Mouse (Mus musculus) adrenal gland, adult (tissue): ENCODE measurements around the gene Rb1.

Experiments
- DNase-seq, 2 experiments: peaks; one replicate each; pipeline ENCODE4 v3.0.0; 2022 to 2023; ENCODE audit warnings: low spot score in 1 of 2; ENCODE audit not compliant: inconsistent age in 2 of 2

The Rb1 gene

DNA sequence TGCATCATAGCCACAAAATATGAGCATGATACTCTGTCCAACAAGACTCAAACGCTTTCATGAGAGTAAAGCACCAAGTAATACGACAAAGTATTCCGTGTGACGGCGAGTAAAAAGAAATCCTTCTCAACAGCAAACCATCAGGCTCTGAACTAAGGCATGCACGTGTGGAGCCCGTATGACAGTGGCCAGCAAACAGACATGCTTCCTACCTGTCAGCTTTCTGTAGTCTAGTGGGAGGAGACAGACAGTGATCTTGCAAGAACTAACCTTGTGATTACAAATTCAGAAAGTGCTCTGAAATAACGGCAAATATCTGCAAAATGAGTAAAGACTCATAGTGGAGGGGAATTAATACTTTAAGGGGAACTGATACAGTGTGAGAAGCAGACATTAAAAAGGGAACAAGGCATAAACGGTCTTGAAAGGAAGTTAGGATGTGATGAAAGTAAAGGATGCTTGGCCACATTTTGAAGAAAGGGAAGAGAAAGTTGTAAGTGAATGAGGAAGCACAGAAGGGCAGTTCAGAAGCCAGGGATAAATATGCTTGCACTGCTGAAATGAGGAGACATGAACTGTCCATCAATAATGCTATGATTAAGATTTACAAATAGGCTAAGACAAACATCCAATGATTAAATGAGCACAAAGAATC, 103.2 kb downstream of the Rb1 start:
- no peak for DNase-seq

DNA sequence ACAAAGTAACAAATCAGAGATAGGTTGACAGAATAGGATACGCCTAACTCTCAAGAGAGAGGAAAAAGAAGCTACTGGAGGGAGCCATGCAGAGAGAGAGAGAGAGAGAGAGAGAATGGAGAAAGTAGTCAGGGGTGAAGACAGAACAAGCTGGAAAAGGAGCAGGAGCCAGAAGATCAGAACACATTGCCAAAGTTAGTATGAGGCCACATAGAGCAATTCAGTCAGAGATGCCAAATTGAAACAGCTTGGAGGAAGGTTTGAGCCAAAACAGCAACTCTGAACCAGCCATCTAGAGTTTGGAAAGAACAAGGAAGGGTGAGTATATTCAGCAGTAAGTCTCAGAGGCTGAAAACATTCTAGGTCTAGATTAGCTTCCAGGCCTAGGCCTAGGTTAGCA, 108.6 kb downstream of the Rb1 start:
- DNase-seq = no peak

DNA sequence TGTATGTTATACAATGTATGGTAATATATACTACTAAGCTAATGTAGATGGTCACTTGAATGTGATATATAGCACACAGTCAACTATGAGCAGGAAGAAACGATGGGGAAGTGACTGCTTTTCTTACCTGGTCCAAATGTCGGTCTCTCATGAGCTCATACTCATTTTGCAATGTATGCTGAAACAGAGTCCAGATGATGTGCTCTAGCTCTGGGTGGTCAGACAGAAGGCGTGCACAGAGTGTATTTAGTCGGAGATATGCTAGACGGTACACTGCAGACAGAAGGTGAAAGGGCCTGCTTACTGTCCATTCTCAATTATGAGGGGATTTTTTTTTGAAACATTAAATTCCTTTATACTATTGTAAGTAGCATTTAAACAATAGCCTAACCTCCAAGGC, 114.1 kb downstream of the Rb1 start:
- DNase-seq = no peak

DNA sequence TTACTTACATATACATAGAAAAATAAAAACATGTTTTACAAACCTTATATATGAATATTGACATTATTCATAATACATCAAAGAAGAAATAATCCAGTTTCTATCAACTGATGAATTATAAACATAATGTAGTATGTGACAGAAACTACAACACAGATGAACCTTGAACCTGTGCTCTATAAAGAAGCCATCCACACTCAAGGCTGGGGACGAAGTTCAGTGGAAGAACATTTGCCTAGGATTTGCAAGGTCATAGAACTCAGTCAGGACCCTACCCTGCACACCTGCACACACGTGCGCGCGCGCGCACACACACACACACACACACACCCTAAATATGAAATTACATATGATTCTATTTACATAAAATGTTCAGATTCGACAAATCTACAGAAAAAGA, 115.4 kb downstream of the Rb1 start:
- no peak for DNase-seq

DNA sequence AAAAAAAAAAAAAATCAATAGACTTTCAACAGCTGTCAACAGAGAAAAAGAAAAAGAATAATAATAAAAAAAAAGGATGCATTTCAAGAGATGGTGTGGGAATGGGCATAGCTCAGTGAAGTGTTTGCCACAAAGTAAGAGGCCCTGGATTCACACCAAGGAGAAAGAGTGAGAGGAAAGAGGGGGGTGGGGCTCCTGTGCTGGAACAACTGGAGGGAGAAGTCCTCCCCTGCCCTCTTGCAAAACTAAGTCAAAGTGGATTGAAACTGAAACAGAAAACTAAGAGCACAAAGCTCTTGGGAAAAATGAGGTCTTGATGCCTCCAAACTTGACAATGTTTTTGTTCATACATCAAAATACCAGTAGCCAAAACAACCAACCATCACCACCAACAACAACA, 116.4 kb downstream of the Rb1 start:
- peak in 1 of 2 experiments; percentile 65 for DNase-seq

DNA sequence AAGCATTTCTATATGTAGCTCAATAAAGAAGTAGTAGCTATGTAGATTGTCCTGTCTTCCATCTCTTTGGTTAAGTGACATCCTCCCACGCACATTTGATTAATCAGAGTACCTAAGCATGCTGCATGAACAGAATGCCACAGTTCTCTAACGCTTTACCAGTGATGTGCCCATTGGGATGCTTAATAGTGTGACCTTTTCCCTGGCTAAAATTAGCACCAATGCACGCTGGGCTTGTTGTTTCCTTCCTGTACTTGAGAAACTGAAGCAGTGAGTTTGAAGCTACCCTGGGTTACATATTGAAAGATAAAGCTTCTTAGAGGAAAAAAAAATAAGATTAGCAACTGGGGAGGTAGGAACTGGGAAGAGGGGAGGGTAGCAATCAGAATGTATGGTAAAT, 121.6 kb downstream of the Rb1 start:
- no peak for DNase-seq

DNA sequence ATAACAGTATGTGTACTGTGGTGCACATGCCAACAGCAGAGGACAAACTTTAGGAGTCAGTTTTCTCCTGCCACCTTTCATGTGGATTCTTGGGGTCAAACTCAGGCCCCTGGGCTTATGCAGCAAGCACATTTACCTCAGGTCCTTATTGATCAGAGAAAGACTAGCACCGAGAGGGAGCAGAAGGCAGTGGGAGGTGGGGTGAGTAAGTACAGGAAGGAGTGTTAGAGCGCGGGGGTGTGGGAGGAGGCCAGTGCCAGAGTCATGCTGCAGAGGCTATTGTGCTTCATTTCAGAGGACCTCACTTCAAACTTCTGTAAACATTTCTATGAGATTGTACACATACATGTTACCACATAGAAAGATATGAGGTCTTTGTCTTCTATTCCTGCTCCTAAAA, 124.2 kb downstream of the Rb1 start:
- DNase-seq = no peak

DNA sequence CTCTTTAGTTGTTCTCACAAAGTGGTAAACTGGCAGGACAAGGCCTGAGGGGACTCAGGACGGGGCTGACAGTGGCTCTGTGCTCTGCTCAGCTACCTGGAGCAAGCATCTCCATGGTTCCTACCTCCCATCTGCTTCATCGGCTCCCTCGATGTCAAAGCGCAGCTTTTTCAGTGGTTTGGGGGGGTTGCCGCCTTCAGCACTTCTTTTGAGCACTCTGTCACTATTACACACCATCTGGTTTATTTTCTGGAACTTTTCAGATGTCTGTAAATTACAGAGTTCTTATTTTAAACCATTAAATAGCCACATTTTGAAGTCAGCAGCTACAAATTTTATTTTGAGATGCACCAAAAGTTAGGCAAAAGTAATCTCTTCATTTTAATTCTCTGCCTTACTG, 126.6 kb downstream of the Rb1 start:
- DNase-seq = no peak

DNA sequence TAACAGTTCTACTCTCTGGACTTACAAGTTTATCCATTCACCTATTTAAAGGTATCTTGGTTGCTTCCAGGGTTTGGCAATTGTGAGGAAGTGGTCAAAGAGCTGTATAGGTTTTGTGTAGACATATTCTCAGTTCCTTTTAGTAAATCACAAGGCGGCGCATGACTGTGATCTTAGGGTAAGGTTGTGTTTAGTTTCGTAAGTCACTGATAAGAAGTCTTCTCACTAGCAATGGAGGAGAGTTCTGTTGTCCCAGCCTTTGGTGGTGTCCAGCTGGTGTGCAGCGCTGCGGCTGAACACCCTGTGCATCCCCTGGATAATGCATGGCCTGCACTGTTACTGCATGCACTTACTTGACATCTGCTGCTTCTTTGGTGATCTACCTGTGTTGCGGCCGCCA, 138.7 kb downstream of the Rb1 start:
- DNase-seq = no peak

DNA sequence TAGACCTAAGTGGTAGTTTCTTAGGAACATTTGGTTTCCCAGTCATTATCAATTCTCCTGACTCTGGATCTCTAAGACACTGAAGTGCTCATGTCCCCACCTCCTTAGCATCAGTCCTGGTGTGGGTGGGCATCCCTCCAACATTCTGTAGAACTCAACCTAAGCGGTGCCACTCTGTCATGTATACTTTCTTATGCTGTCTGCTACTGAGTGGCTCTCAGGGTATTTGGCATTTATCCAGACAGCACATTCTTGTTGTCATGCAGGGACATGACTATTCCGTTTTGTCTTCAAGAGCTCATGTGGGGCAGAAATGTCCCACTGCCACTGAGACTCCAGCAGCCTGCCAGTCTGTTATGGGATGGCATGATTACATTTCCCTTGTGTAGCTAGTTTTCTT, 144.5 kb downstream of the Rb1 start:
- DNase-seq = no peak

DNA sequence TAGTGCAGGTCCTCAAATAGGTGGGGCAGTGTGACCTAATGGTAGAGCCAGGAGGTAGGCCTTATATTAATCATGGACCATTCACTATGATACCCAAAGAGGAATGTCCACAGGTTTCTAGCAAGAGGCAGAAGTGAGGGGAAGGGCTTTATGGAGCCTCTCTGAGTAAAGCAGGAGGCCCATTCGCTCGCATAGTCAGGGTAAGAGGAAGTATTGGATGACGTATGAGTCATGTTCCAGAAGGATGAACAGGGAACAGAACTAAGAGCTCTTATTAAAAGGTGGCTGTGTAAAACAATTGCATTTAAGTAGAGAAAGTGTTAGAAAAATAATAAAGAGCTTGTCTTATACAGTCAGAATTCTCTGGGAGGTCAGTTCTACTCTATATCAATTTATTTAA, 145.0 kb downstream of the Rb1 start:
- no peak for DNase-seq

DNA sequence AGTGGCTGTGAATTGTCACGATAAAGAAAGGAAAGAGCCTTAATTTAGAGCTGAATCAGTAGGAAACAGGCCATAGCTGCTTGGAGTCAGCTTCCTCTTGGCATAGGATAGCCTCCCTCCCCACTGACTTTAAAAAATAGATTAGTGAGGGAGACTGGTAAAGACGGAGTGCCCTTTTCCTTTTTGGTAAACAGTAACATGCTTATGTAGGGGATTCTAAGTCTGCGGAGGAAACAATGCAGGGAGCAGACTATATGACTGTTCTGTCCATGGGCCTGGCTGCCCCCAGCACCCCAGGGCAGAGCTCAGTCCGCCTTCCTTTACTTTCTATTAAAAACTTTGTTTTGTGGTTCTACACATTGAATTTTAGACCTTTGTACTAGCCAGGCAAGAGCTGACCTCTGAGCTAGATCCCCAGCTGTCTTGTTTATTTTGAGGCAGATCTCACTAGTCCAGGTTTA, 146.4 kb downstream of the Rb1 start:
- DNase-seq = peak in 1 of 2 experiments; percentile 32

DNA sequence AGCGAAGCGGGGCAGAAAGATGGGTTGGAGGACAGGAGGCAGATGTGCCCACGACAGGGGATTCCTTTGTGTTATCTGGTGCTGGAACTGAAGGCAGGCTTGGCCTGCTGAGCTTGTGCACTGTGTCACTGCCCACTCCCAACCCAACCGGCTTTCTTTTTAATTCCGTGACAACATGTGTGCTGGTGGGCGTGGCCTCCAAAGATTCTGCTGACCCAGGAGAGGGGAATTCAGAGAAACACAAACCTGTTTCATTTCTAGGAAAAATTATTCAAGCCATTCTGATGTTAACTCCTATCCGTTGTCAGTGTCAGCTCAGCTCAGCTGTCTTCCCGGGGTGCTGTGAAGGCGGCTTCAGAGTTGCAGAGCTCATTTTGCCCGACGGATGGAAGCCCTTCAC, 147.7 kb downstream of the Rb1 start:
- no peak for DNase-seq

DNA sequence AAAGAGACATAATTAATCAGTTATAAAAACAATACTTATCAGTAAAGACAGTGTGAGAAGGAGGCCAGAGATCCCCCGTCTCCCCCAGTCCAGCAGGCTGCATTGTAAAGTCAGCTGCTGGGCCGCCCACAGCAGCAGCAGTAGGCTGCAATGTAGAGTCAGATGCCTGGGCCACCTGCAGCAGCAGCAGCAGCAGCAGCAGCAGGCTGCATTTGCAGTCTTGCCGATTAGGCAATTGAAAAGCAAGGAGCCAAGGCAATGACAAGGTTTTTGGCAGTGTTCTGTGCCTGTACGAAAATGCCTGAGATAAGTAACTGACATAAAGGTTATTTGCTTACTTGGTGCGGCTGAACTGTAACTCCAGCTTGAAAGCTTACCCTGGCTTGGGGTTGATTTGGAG, 149.4 kb downstream of the Rb1 start:
- peak in 1 of 2 experiments; percentile 55 for DNase-seq

DNA sequence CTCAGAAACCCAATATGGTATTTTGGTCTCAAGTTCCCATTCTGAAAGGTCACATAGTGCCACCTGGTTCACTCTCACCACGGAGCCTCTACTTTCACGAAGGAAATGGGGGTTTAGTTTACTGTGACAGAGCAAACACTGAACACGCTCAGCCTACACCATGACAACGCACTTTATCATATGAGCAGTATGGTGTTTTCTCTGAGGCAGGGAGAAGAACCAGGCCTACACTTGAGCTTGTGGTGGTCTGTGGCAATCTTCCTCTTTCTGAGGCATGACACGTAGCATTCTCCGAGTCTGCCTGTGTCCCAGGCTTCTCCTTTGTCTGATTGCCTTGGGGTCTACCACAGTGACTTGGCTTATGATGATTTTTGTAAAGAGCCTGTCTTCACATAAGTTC, 149.8 kb downstream of the Rb1 start:
- DNase-seq = peak in 1 of 2 experiments; percentile 33

DNA sequence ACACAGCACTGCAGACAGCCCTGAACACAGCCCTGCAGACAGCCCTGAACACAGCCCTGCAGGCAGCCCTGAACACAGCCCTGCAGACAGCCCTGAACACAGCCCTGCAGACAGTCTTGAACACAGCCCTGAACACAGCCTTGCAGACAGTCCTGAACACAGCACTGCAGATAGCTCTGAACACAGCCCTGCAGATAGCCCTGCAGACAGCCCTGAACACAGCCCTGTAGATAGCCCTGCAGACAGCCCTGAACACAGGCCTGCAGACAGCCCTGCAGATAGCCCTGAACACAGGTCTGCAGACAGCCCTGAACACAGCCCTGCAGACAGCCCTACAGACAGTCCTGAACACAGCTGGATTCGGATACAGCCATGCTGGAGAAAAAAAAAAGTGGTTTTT, 150.6 kb downstream of the Rb1 start:
- DNase-seq = no peak

DNA sequence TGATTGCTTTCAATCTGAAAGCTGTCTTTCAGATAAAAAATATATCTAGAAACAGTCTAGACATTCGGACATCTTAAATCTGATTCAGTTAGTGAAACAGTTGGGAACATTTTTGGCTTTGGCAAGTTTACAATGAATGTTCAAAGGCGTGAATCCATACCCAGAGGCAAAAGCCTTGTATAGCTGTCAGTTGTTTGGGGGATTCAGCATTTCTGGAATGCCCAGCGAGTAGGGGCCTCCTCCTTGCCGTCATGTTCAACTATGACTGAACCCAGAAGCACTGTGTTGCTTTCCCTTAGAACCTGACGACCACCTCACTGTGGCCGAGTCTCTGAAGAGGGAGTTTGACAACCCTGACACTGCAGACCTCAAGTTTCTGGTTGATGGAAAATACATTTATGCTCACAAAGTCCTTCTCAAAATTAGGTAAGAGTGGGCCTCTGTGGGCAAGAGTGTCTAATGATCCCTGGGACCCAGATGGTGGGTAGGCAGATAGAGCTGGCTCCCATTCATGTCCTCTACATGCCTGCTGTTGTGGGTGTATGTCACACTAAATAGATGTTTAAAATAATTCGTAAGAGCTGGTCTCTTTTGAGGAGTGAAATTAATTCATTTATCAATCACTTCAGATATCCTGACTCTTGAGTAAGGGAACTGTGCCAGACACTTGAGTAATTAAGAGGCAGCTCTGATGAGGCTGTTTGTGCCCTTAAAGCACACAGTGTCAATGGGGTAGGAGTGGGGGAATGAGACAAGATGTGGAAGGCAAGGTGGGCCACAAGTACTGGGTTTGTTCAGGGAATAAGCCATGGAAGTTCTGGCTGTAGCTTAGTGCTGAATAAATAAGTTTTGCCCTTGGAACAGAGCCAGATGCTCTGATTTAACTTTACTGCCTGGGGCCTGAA, 151.3 kb downstream of the Rb1 start:
- DNase-seq = peak in 1 of 2 experiments; percentile 43

DNA sequence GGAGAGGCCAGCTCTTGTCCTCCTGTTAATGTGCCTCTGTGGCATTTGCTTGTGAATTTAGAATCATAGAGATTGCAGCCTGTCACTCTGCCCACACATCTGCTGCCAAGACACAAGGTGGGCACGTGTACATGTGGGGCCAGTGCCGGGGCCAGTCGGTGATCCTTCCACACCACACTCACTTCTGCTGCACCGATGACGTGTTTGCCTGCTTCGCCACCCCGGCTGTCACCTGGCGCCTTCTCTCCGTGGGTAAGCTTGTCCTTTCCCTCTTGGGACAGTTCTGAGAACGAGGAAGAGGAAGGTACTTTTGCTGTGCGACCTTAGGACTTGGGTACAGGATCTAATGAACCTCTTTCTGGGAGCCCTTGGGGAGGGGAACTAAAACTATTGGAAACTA, 152.0 kb downstream of the Rb1 start:
- DNase-seq = peak in 1 of 2 experiments; percentile 30

DNA sequence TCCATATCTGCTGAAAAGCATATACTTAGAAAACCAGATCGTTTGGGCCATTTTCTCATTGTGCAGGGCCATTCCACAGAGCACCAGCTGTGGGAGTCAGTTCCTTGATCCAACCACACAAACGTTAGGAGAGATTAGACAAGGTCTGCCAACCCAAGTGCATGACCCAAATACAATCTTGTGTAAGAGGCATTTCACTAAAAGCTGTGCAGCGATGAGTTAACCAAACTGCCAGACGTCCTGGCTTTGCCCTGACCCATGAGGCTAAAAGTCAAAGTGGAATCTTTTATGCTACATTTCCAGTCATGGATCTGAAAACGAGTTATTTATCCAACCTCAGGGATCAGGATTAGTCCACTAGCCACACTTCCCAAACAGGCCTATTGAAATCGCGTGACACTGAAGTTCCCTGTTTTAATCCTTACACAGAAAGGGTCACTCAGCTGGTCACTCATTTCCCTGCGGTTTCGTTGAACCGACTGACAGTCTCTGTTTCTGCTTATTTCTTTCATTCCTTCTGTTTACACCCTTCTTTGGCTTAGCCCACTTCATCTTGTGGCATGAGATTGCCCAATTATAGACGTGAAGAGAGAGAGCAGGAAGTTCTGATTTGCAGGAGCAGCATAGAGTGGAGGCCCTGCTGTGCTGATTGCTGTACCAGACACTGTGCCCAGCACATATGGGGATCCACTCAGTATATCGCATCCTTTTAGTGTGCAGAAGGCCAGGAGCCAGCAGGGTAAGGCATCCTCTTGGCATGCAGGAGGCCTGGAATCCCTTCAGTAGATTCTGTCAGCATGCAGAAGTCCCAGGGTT, 153.2 kb downstream of the Rb1 start:
- DNase-seq = peak in 1 of 2 experiments; percentile 55

DNA sequence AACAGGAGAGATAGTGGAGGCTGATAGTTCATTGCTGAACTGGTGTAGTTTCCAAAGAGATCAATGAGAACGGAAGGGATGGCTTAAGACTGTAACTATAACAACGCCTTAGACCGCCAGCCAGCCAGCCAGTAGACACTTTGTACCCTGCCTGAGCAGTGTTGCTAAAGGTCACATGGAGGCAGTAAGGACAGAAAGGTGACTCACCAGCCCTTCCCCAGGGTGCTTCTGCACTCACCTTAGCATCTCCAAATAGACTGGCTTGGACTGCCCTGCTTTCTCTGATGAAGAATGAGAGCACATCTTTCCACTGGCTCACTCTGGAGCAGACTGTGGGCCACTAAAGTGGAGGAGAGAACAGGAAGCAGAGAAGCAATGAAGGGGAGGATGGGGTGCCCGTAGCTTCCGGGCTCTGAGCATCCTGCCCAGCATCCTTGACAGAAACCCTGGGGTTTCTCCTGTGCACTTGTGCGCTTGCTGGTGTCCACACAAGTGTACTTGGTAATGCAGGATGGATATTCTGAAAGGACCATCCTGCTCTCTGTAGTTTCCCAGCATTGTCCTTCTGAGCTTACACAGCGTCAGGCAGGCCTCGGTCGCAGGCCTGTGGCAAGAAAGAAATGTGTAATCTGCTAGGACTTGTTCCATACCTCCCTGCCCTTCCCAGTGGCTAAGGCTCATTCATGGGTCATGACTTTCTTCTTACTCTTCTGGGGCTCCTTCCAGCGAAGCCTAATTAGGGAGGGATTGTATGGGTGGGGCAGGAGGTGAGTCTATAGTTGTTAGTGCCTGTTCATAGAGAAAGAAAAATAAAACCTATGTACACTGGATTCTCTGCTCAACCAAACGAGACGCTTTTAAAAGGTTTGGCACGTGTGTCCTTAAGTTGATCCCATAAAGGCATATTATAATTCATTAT, 155.4 kb downstream of the Rb1 start:
- peak; percentile 41 to 53 for DNase-seq
